Mouse (Mus musculus) kidney, adult 18-20 months (tissue): ENCODE measurements at regions not wholly inside any gene's neighbourhood (a gene's known extent, or its start where the extent isn't known, plus 50 kb on each side); places are given as distances from the start of the nearest gene placed in this dataset.
"Not testable (repeated sequence)": the region's sequence is repeated elsewhere in the genome, so short reads cannot be mapped to it uniquely, and the experiment has no call there.

Experiments
- DNase-seq: peaks from one replicate; pipeline ENCODE4 v3.0.0; 2021

DNA sequence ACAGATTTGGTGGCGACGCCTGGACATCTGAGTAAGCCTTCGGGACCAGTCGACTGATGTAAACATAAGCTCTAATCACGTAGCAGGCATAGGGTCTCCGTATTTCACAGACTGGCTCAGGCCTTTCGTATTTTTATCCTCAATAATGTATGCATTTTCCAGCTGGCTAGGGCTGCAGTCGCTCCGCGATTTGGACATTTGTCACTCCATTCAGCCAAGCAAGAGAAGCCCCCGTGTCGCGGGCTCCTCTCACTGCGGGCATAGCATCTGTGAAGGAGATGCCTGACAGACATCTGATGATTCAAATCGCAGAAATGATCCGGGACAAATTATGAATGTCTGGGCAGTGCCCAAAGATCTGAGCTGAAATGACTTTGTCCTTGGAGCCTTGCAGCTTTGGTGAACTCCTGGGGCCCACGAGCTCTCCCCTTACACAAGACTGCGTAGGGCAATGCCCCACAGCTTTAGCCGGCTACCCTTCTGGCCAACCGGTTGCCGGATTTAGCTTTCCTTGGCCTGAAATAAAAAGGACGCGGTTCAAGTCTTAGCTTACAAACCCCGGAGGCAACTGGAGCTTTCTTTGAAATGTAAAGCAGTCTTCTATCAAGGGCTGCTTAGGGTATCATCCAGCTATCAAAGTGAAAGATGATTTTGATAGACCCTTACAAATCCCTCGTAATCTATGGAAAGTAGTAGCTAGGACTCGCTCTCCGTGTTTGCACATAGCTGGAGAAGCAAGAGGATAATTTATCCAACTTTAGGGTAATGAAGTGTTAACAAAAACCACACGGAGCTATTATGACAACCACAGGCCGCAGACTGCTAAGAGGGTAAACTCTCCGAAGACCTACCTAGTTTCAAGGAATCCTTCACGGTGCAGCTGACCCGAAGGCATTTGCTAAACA is 270.6 kb downstream of the Etnk1 start:
- no peak for DNase-seq

- no peak for DNase-seq
Observed at GRCm38 (mm10) chr6:143438272-143438591, 271.2 kb downstream of the Etnk1 start.

DNA sequence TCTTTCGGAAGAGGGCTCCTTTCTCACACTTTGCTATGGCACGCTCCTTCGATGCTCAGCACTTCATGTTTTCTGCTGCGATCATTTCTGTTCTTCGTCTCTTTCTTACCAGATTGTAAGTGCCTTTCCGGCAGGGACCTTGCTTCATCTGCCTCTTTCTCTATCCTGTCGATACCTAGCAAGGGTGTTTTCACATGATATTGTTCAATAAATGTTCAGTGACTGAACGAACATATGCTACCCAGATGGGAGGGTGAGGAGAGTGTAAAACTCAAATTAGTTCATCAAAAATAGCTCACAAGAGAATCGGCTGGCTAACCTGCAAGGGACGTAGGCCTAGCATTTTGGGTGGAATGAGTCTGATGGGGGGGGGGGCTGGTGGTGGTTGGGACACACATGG is 272.5 kb downstream of the Etnk1 start:
- no peak for DNase-seq

DNA sequence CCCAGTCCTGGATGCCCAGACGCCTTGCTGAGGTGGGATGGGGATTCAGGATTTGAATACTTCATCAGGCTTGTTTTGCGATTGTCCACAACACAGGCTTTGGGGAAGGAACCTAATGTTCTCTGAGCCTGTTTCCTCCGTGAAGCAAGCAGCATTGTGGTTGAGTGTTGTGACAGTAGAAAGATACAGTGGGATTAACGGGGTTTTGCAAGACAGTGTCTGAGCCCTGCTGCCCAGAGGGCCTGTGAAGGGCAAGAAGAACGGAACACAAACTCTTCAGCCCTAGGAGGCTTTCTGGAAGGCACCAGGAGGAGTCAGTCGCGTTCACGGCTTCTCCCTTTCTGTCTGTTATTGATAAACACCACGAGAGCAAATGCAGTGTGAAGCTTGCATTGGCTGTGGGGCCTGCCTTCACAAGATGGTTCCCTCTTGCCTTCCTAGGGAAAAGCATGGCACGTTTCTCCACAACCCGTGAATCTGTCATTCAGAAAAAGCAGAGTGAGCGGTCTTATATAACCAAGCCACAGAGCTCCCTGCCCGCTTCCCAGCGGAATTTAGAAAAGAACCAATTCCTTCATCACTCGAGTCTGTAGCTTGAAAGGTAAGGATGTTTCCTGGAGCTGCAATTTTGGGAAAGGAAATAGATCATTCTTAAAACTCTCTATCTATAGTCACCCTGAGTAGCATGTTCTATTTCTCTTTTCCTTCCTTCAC is 273.4 kb downstream of the Etnk1 start:
- DNase-seq: no peak

- no peak for DNase-seq
Observed at GRCm38 (mm10) chr6:143442361-143442760, 275.3 kb downstream of the Etnk1 start.

DNA sequence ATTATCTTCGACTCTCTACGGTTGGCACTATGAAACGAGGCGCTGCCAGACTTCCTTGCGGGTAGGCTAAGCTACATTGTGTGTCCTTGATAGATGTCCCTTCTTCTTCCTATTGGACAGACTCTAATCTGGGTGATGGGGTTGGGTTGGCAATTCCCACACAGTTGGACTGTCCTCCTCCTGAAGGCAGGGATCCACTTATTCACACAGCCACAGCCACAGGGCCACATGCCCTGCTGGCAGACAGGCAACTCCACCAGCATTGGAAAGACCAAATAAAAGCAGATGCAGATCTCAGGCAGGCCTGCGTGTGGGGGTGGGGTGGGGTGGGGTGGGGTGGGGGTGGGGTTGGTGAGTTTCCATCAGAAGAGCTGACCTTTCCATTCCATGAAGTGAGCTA is 276.4 kb downstream of the Etnk1 start:
- no peak for DNase-seq

DNA sequence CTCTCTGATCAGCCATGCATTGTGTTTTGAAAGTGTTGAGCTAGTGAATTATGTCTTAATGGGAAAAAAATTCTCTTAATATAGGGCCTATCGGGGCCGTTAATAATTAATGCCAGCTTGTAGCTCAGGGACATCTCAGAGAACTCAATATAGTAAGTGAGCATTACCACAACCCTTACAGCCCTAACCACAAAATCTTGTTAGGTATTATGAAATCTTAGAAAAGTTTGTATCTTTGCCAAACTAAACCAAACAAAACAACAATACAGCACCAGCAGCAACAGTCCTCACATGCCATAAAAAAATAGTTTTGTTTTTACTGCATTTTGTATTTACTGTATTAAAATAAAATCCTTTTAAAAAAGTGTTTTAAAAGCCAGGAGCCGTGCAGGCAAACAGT is 277.8 kb downstream of the Etnk1 start:
- DNase-seq: no peak

DNA sequence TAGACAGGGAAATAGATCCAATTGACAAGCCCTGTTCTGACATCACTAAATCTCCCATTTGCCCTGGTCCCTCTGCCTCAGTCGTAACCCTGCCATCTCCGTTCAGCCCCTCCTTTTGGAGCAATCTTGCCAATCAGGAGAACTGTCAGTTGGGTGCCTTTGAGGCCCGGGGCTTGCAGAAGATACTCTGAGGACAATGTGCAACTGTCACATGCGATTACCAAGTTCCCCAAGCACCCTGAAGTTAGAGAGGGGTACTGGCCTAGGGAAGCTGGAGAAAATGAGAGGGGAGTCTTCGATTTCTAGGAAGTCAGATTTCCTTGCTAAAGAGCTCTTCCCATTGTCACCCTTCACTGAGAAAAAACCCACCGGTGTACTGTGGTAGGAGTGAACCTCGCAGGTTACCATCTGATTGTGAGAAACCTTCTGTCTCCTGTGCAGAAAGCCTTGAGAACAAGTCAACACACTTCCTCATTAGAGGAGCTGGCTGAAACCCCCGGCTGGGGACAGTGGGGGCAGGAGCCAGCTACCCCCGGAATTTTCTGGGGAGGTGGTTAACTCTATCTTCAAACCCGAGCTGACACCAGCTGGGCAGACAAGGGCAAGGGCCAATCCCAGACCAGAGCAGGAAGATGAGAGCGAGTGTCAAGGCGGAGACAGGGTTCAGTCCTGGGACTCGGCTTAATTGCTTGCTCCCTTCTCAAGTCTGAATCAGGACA is 279.0 kb downstream of the Etnk1 start:
- DNase-seq: no peak

DNA sequence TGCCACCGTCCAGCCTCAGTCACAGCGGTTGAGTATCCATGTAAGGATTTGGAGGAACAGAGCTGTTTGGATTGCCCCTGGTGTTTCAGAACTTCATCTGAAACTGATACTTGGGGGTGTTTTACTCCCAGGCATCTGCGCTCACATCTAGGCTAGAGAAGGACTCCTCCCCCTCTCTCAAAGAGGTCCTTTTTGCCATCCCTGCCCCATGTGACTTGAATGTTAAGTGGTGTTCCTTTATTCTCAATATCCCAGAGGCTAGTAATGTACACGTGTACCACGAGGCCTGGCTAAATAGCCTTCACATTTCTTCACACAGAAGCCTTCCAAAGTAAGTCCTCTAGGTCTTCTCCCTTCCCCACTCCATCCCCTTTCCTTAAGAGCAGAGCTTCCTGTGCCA is 280.0 kb downstream of the Etnk1 start:
- DNase-seq: no peak

GRCm38 (mm10) chr6:143449071-143449470 is 282.1 kb downstream of the Etnk1 start:
- DNase-seq: no peak

GRCm38 (mm10) chr6:143451869-143452268 is 284.8 kb downstream of the Etnk1 start:
- DNase-seq: no peak

GRCm38 (mm10) chr6:143454695-143455218 is 287.7 kb downstream of the Etnk1 start:
- DNase-seq: no peak

DNA sequence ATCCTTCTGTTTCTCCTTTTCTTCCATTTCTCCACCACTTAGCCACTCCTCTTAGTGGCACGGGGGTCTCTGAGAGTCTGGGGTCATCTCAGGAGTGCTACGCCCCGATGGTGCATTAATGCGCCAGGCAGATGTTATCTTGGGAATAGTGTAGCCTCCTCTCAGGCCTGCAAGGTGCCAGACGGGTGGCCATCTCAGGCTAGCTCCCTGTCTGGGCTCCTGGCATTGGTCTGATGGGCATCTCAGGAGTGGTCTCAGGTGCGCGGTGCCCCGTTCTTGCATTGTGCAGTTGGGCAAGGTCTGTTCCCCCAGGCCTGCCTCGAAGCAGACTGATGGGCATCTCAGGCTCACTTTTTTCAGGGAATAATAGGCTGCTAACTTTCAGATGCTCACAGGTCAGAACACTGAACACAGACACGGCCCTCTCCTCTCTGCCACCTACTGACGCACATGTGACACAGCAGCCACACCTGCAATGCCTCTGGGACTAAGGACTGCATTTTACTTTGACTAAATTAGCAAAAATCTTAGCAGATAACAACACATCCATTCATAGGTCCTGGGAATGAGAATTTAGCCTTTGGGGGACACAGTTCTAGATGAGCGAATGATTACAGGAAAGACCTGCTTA is 298.0 kb downstream of the Etnk1 start:
- no peak for DNase-seq

DNA sequence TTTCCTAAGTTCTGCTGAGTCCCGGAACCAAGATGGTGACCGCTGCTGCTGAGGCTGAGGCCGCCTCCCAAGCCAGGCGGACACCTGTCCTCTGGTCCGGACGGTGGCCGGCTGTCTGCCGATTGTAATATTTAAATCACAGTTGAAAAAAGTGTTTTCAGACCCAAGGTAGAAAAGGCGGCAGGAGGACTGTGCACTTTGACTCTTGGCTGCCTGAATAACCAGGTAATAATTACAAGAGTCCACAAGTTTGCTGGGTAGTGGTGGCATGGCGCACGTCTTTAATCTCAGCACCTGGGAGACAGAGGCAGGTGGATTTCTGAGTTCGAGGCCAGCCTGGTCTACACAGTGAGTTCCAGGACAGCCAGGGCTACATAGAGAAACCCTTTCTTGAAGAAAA is 305.7 kb downstream of the Etnk1 start:
- DNase-seq: not testable (repeated sequence)

DNA sequence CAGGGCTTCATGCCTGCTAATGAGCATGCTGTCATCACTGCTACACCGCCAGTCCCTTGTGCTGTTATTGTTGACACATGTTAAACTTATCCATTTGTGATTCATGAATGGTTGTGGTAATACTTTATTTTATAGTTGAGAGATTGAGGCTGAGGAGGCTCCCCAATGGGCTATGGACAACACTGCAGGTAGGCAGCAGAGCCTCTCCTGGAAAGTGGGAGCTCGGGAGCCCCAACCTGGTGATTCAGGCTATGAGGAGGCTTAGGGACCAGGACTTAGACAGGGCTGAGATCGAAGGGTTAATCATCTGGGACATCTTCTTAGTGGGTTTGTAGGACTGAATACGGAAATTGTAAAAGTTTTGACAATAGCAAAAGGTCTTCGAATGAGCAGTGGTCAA is 307.4 kb downstream of the Etnk1 start:
- DNase-seq: no peak

DNA sequence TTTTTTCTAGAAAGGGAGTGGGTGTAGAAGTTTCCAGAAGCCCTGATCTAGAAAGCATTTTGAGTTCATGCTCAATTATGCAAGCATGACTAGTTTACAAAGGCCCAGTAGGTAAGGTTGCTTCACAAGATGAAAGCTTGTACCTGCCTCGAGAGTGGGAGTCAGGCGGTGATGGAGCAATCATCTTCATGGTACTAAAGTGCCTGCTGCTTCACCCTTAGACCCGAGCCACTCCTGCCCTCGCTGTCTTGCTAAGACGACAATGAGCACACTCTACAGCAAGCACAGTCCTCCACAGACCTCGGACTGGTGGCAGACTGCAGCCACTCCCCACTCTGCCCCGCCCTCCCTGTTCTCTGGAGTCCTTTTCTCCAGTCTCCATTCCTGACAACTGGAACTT is 308.3 kb downstream of the Etnk1 start:
- no peak for DNase-seq

DNA sequence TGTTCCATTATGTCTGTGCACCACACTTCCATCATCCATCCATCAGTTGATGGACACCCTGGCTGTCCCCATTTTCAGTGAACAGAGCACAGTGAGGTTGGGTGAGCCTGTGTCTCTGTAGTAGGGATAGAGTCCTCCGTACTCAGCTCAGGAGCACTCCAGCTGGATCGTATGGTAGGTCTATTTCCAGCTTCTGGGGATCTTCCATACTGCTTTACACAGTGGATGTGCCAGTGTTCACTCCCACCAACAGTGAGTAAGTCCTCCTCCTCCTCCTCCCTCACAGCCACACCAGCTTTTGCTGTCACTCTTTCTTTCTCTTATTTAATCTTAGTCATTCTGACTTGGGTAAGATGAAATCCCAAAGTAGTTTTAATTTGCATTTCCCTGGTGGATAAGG is 310.4 kb downstream of the Etnk1 start:
- no peak for DNase-seq

DNA sequence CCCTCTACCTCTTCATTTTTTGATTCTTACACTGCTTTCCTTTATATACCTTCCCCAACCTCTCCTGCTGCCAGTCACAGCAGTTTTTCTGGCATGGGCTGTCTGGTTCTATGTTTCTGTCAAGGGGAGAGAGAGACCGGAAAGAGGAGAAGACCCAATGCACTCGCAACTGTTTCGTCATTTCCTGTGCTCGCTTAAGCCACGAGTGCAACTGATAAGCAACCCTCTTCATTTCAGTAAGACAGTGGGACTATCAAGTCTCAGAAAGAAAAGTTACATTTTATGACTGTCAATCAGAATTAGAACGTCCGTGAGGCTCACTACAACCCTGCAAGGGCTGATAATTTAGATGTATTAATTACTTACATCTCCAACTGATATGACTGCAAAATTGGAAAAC is 312.2 kb downstream of the Etnk1 start:
- DNase-seq: no peak

DNA sequence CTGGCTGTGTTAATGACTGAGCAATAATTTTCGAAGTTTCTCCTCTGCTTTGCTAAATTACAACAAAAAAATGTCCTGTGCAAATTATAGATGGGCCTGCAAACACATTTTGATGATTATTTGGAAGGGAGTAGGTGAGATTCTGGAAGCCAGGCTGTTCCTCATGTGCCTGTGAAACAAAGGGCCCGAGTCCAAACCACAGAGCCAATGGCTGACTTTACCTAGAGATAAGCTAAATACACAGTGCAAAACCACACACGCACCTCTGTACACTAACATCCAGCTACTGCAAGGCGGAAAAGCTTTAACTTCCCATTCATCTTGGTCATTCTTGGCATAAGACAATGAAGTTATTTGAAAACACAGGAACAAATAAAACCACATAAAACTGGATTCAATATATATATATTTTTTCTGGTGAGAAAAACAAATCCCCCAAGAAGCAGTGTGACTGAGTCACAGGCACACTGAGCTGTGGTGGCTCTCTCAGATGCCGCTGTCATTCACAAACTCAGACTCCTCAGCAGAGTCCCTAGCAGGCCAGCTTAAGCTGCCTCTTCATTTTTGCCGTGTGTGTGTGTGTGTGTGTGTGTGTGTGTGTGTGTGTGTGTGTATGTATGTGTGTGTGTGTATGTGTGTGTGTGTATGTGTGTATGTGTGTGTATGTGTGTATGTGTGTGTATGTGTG is 312.8 kb downstream of the Etnk1 start:
- DNase-seq: no peak

GRCm38 (mm10) chr6:143482272-143482671 is 315.3 kb downstream of the Etnk1 start:
- DNase-seq: no peak

DNA sequence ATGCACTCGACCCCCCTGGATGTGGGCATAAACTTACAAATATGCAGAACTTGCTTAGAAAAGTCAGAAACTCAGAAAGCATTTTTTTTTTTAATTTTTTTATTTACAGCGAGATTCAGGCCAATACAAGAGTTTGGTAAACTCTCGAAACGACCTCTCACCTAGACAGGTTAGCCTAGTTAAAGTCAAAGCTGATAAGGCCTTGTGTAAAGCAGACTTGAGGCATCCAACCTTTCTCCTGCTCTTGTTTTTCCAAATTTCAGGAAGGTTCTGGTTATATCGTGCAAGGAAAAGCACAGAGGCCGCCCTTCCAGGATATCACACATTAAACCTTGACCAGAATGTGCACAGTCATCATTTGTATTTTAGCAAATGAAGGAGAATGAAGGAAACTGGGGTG is 315.8 kb downstream of the Etnk1 start:
- no peak for DNase-seq

DNA sequence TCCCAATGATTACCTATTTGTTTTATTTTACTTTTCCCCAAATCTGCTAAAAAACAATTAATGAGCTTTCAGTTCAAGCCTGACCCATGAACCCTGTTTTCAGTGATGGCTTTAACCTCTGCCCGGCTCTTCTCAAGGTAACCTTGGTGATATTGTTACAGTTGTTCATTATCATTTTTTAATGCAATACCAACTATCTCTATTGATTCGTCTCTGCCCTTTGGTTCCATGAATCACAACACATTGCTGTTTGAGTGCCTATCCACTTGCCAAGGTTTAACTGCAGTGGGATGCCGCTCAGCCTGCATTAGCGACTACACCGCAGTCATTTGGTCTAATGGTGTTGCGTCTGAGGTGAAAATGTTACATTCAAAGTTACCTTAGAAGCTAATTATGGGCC is 317.9 kb downstream of the Etnk1 start:
- DNase-seq: no peak

GRCm38 (mm10) chr6:143487003-143487402 is 320.0 kb downstream of the Etnk1 start:
- no peak for DNase-seq
